Mouse (Mus musculus) CD4-positive naive resting alpha-beta T cell, adult 76 days (primary cell): ENCODE data around the gene Slit1. TPM values are rescaled to one million over a fixed set of nuclear protein-coding genes. Genes with fewer than 3 reads are reported as not detected.

Experiments used
- total RNA-seq: library from RNA; stranded (reverse); gene quantifications from one replicate; pipeline ENCODE4 v1.2.4, GENCODE M21; 2023

The Slit1 gene
- not detected for total RNA-seq

GRCm38 (mm10) chr19:41743396-41743795 lies at the start of gene Slit1:
Gene Slit1, minus strand, starts transcription at chr19:41743665.

GRCm38 (mm10) chr19:41581706-41582420 lies 161.6 kb downstream of the Slit1 start, which contains the start of gene Gm340:
Gene Gm340, plus strand, starts transcription at chr19:41582370.

Other genes with a start within 250 kb of the Slit1 start
- 39.5 TPM for gene Gm340, start 161.3 kb downstream of the Slit1 start, total RNA-seq
- 1.7 TPM for gene Arhgap19, start 58.4 kb upstream of the Slit1 start, total RNA-seq
- 74.5 TPM for gene Frat1, start 86.3 kb upstream of the Slit1 start, total RNA-seq
- 157 TPM for gene Frat2, start 104.5 kb upstream of the Slit1 start, total RNA-seq
- gene Rrp12, start 152.5 kb upstream of the Slit1 start, total RNA-seq, result 36.7 TPM
- gene Pgam1, start 168.3 kb upstream of the Slit1 start, total RNA-seq, result 40.7 TPM
- 37.9 TPM for gene Exosc1, start 189.8 kb upstream of the Slit1 start, total RNA-seq
- gene Zdhhc16, start 189.8 kb upstream of the Slit1 start, total RNA-seq, result 23.9 TPM
- gene Mms19, start 237.5 kb upstream of the Slit1 start, total RNA-seq, result 106 TPM
- gene Ubtd1, start 238.1 kb upstream of the Slit1 start, total RNA-seq, result 6.7 TPM